Mouse (Mus musculus): ENCODE results near the gene Acat1.
A peak's percentile ranks its signal among the peaks of the same experiment; 100 is the strongest.

Gene Acat1

GRCm38 (mm10) chr9:53609968-53610781 lies at the start of gene Acat1:
TSS of gene Acat1 (minus strand) at chr9:53610382.
- peak; percentile 96 for DNase-seq (ENCODE audit: low spot score)

- DNase-seq (ENCODE audit: low spot score) = no peak
Measured at GRCm38 (mm10) chr9:53634796-53635195, 24.6 kb upstream of the Acat1 start.

- no peak for DNase-seq (ENCODE audit: low spot score)
Measured at GRCm38 (mm10) chr9:53615246-53615645, 5.1 kb upstream of the Acat1 start.

GRCm38 (mm10) chr9:53614286-53614685 lies 4.1 kb upstream of the Acat1 start:
- no peak for DNase-seq (ENCODE audit: low spot score)

GRCm38 (mm10) chr9:53609306-53609967 lies 745 bp downstream of the Acat1 start:
- DNase-seq (ENCODE audit: low spot score) = no peak

GRCm38 (mm10) chr9:53607816-53608215 lies 2.4 kb downstream of the Acat1 start:
- no peak for DNase-seq (ENCODE audit: low spot score)

- no peak for DNase-seq (ENCODE audit: low spot score)
Measured at GRCm38 (mm10) chr9:53607192-53607591, 3.0 kb downstream of the Acat1 start.

- no peak for DNase-seq (ENCODE audit: low spot score)
Measured at GRCm38 (mm10) chr9:53604954-53605353, 5.2 kb downstream of the Acat1 start.

GRCm38 (mm10) chr9:53603849-53604248 lies 6.3 kb downstream of the Acat1 start:
- no peak for DNase-seq (ENCODE audit: low spot score)

- DNase-seq (ENCODE audit: low spot score) = peak; percentile 48
Measured at GRCm38 (mm10) chr9:53603384-53603783, 6.8 kb downstream of the Acat1 start.

GRCm38 (mm10) chr9:53601541-53601940 lies 8.6 kb downstream of the Acat1 start:
- no peak for DNase-seq (ENCODE audit: low spot score)

- no peak for DNase-seq (ENCODE audit: low spot score)
Measured at GRCm38 (mm10) chr9:53598631-53599030, 11.6 kb downstream of the Acat1 start.

- DNase-seq (ENCODE audit: low spot score) = no peak
Measured at GRCm38 (mm10) chr9:53596971-53597600, 13.1 kb downstream of the Acat1 start.

GRCm38 (mm10) chr9:53594764-53595163 lies 15.4 kb downstream of the Acat1 start:
- DNase-seq (ENCODE audit: low spot score) = peak; percentile 70

- no peak for DNase-seq (ENCODE audit: low spot score)
Measured at GRCm38 (mm10) chr9:53581870-53582269, 28.3 kb downstream of the Acat1 start.

GRCm38 (mm10) chr9:53575721-53576120 lies 34.5 kb downstream of the Acat1 start:
- DNase-seq (ENCODE audit: low spot score) = no peak

- no peak for DNase-seq (ENCODE audit: low spot score)
Measured at GRCm38 (mm10) chr9:53572516-53573307, 37.5 kb downstream of the Acat1 start.

GRCm38 (mm10) chr9:53570662-53571061 lies 39.5 kb downstream of the Acat1 start:
- no peak for DNase-seq (ENCODE audit: low spot score)

- DNase-seq (ENCODE audit: low spot score) = no peak
Measured at GRCm38 (mm10) chr9:53537336-53537965, 72.7 kb downstream of the Acat1 start.

- peak; percentile 99 for DNase-seq (ENCODE audit: low spot score)
Measured at GRCm38 (mm10) chr9:53536558-53537320, 73.4 kb downstream of the Acat1 start, which contains the start of the genes Atm and Npat. TSS of gene Atm (minus strand) at chr9:53536740. TSS of gene Npat (plus strand) at chr9:53537047.
